Mouse (Mus musculus) intestine, embryonic 14.5 days (tissue): ENCODE data around the gene Smagp. TPM values are rescaled to one million over a fixed set of nuclear protein-coding genes. Genes with fewer than 3 reads are reported as not detected.

ENCODE experiments used
- ATAC-seq: fragments of 200-750 bp; cut with Nextera tagmentation; replicated peaks from 2 replicates; pipeline ENCODE4 v1.8.0; 2017; ENCODE audit warnings: low read depth, moderate number of reproducible peaks, moderate TSS enrichment, moderate library complexity; ENCODE audit not compliant: low FRiP score, low TSS enrichment
- DNase-seq: peaks from one replicate; pipeline ENCODE4 v3.0.0-alpha.2; 2018; ENCODE audit warnings: low spot score
- H3K27ac ChIP-seq: fragments of 300-500 bp; sonication (generic); 2 replicates; pipeline ENCODE4 v1.5.1; 2014; ENCODE audit warnings: low read depth, mild to moderate bottlenecking, control low read depth
- H3K27me3 ChIP-seq: fragments of 300-500 bp; sonication (generic); replicated peaks from 2 replicates; pipeline ENCODE4 v1.6.1; 2014; ENCODE audit warnings: low read length, control low read depth; ENCODE audit not compliant: control insufficient read depth, insufficient read depth
- H3K36me3 ChIP-seq: fragments of 300-500 bp; sonication (generic); 2 replicates; pipeline ENCODE4 v1.6.1; 2014; ENCODE audit warnings: low read length, control low read depth; ENCODE audit not compliant: control insufficient read depth, insufficient read depth
- H3K4me1 ChIP-seq: fragments of 300-500 bp; sonication (generic); replicated peaks from 2 replicates; pipeline ENCODE4 v1.6.1; 2014; ENCODE audit warnings: low read length, control low read depth, mixed read lengths; ENCODE audit not compliant: control insufficient read depth, insufficient read depth
- H3K4me2 ChIP-seq: fragments of 300-500 bp; sonication (generic); 2 replicates; pipeline ENCODE4 v1.6.1; 2014; ENCODE audit warnings: low read length
- H3K4me3 ChIP-seq: fragments of 300-500 bp; sonication (generic); 2 replicates; pipeline ENCODE4 v1.5.1; 2014; ENCODE audit warnings: low read depth, low read length, control low read depth, mixed read lengths
- H3K9ac ChIP-seq: fragments of 300-500 bp; sonication (generic); 2 replicates; pipeline ENCODE4 v1.6.1; 2014; ENCODE audit warnings: mild to moderate bottlenecking, low read length
- H3K9me3 ChIP-seq: fragments of 300-500 bp; sonication (generic); 2 replicates; pipeline ENCODE4 v1.6.1; 2016; ENCODE audit warnings: low read length, control low read depth; ENCODE audit not compliant: control insufficient read depth
- WGBS: fragments of 180-500 bp; shearing (Covaris S2); extraction: QIAGEN DNeasy Blood & Tissue Kit; methylation state at CpG from one replicate; pipeline ENCODE4 v1.1.7; 2014; 5-methylcytosine and 5-hydroxymethylcytosine counted together
- polyA plus RNA-seq: library from polyadenylated mRNA; unstranded; fragments of >200 nt; fragmentation: Nextera tagmentation; extraction: Ambion mirVana; gene quantifications from 2 replicates; pipeline ENCODE4 v1.2.1, GENCODE M21; 2014

Smagp gene
- polyA plus RNA-seq, 1 experiment from 2014 or later = 36.2 TPM

DNA sequence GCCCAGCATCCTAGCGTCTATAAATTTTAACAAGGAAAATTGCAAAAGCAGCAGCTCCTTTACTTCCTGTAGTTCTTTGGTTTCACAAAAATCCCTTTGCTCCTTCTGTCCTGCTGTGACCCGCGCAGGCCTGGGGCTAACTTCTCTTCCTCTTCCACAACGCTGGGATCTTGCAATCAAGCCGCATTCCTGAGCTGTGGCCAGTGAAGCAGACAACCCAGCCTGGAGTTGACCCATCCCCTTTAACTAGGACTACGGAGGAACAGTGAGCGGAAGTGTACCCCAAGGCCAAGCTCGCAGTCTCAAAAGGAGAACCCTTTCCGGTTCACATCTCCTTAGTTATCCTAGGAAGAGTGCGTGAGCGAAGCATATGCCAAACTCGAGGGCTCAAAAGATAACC, 41.8 kb upstream of the Smagp start:
- no peak overlapping the region for H3K4me2 ChIP-seq
- no peaks in the 10 kb centered on the region for H3K36me3 ChIP-seq
- 70% methylated on average over 12 of the region's 12 CpGs for WGBS
- peak overlapping the region; percentile 69; the same call in 1 of the 2 replicates for H3K27ac ChIP-seq
- no peak overlapping the region for H3K9ac ChIP-seq
- no peaks in the 10 kb centered on the region for H3K9me3 ChIP-seq
- peaks cover 2% of the 10 kb centered on the region; the same call in 1 of the 2 replicates for H3K4me1 ChIP-seq
- no peak overlapping the region for H3K4me3 ChIP-seq
- DNase-seq (no peak), ATAC-seq (no peak)
- H3K27me3 ChIP-seq = no peaks in the 10 kb centered on the region

DNA sequence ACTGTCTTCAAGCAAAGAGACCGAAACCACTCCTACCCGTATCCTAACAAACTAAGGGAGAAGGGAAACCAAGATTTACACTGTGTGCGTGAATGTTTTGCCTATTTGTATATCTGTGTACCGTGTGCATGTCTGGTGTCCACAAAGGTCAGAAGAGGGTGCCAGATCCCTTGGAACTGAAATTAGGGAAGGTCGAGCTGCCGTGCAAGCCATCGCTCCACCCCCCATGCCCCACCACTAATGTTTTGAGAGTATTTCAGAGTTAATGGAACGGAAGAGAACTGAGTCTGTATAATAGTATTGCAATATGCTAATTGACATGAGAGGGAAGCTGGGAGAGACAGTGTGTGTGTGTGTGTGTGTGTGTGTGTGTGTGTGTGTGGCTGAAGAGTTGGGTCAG, 40.9 kb upstream of the Smagp start:
- Histone ChIP-seq H3K27ac (no peak overlapping the region), H3K36me3 (no peaks in the 10 kb centered on the region), H3K4me3 (no peak overlapping the region), H3K4me1 (peaks cover 2% of the 10 kb centered on the region; the same call in 1 of the 2 replicates), H3K4me2 (no peak overlapping the region), H3K9me3 (no peaks in the 10 kb centered on the region), H3K27me3 (no peaks in the 10 kb centered on the region), H3K9ac (no peak overlapping the region)
- ATAC-seq (no peak), DNase-seq (no peak)
- 88% methylated on average over 8 of the region's 8 CpGs for whole genome bisulfite sequencing

DNA sequence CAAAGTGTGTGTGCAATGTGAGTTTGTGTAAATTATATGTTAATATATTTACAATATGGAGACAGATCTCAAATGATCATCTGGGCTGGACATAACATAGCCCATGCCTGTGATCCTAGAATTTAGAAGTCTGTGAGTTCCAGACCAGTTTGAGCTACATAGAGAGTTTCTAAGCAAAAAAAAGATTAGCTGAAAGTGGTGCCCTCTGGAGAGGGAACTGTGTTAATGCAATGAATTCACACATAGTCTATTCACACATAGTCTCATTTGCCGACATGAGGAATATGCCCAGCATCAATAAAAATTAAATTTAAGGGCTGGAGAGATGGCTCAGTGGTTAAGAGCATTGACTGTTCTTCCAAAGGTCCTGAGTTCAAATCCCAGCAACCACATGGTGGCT, 39.8 kb upstream of the Smagp start:
- no peak overlapping the region for H3K4me2 ChIP-seq
- no peak for DNase-seq
- ATAC-seq = no peak
- 82% methylated on average over 1 of the region's 1 CpGs for WGBS
- H3K36me3 ChIP-seq = no peaks in the 10 kb centered on the region
- H3K27ac ChIP-seq = no peak overlapping the region
- no peak overlapping the region for H3K4me3 ChIP-seq
- no peaks in the 10 kb centered on the region for H3K27me3 ChIP-seq
- no peak overlapping the region for H3K9ac ChIP-seq
- peaks cover 2% of the 10 kb centered on the region; the same call in 1 of the 2 replicates for H3K4me1 ChIP-seq
- H3K9me3 ChIP-seq = no peaks in the 10 kb centered on the region

DNA sequence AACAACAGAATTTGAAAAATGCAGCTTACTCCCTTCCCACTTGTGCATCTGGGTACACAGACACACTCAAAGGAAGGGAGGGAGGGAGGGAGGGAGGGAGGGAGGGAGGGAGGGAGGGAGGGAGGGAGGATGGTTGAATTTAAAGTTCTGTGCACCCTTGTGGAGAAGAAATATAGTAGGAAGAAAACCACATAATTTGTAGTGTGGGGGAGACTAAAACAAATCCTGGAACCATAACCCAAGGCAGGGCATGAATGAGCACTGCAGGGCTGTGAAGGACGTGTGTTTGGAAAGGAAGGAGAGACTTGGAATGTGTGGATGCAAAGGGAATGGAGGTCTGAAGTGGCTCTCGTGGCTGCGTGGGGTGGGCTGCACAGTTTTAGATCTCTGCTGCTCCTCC, 38.7 kb upstream of the Smagp start:
- 24% methylated on average over 3 of the region's 3 CpGs for WGBS

DNA sequence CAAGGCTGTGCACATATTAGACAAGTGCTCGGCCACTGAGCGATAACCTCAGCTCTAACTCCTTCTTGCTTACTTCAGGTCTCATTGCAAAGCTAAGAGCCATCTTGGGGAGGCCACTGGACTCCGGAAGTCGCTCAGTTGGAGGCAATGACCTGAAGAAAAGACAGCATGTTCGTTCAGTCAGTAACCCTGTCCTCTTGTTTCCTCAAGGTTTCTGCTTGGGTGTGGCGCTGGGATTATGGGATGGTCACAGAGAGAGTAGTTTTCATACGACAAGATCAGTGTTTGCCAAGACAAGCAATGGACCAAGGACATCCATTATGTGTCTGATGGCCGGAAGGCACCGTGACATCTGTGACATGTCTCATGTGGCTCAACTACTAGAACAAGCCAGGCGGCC, 37.8 kb upstream of the Smagp start:
- Histone ChIP-seq H3K27me3 (no peaks in the 10 kb centered on the region), H3K36me3 (no peaks in the 10 kb centered on the region), H3K9ac (no peak overlapping the region), H3K9me3 (no peaks in the 10 kb centered on the region), H3K4me3 (no peak overlapping the region), H3K4me1 (peaks cover 2% of the 10 kb centered on the region; the same call in 1 of the 2 replicates), H3K27ac (no peak overlapping the region), H3K4me2 (no peak overlapping the region)
- no peak for ATAC-seq
- DNase-seq = no peak
- WGBS = 82% methylated on average over 10 of the region's 10 CpGs

More for the DNA sequence above, 38.7 kb upstream of the Smagp start:
- H3K4me1 ChIP-seq = peaks cover 2% of the 10 kb centered on the region; the same call in 1 of the 2 replicates
- no peaks in the 10 kb centered on the region for H3K36me3 ChIP-seq
- DNase-seq (no peak), ATAC-seq (no peak)
- H3K27me3 ChIP-seq = no peaks in the 10 kb centered on the region
- no peak overlapping the region for H3K9ac ChIP-seq
- no peak overlapping the region for H3K4me3 ChIP-seq
- peak overlapping the region; percentile 38; the same call in 1 of the 2 replicates for H3K27ac ChIP-seq
- no peak overlapping the region for H3K4me2 ChIP-seq
- H3K9me3 ChIP-seq = no peaks in the 10 kb centered on the region

DNA sequence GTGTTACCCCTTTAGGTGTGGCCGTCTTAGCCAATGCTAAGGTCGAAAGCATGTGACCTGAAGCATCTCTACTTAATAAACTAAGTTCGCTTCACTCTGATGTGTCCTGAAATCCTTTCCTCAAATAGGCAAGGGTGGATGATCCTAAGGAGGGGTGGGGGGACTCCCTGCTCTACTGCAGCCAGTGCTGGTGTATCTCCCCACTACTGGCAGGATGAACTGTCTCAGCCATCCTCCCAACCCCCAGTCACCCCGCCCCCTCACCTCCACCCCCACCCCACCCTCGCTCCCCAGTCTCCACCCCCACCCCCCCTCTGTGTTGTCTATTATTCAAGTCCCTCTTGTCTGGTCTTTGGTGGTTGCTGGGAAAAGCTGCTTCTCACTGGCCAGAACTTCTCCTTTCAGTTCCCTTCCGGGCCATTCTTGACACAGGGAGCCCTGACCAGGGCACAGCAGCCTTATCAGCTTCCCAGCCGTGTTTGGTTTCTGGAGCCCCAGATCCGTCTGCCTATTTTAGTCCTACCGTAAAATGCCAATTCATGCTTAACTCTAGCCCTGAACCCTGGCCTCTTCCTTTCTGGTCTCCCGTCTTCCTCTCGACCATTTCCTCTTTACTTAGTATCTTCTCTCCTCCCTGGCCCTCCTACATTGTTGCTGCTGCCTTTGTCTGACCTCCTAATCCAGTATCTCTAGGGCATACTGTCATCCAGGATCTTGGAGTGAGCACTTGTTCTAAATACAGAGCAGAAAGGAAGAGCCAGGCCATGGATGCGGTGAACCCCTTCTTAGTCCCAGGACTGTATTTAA, 37.0 kb upstream of the Smagp start:
- no peak overlapping the region for H3K4me3 ChIP-seq
- peaks cover 2% of the 10 kb centered on the region; the same call in 1 of the 2 replicates for H3K4me1 ChIP-seq
- H3K27me3 ChIP-seq = no peaks in the 10 kb centered on the region
- WGBS = 48% methylated on average over 10 of the region's 12 CpGs
- ATAC-seq = no peak
- H3K9me3 ChIP-seq = no peaks in the 10 kb centered on the region
- no peak overlapping the region for H3K4me2 ChIP-seq
- H3K36me3 ChIP-seq = no peaks in the 10 kb centered on the region
- H3K9ac ChIP-seq = no peak overlapping the region
- H3K27ac ChIP-seq = no peak overlapping the region
- DNase-seq = no peak

DNA sequence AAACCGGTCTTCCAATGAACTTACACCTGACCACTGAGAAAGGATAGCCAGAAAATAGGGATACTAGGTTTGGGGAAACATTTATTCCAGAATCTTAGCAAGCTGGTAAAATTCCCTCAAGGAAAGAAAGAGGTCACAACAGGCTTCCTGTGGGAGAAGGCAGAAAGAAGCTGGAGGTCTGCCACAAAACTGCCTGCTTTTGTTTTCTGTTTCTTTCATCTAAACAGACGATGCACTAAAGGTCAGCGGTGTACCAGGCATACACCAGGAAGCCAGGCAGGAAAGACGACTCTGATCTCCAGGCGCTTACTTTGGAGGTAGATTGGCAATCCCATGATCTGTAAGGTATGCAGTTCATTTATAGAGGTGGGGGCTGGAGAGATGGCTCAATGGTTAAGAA, 34.1 kb upstream of the Smagp start:
- no peak overlapping the region for H3K9ac ChIP-seq
- H3K4me2 ChIP-seq = no peak overlapping the region
- H3K27ac ChIP-seq = no peak overlapping the region
- no peak for ATAC-seq
- H3K36me3 ChIP-seq = no peaks in the 10 kb centered on the region
- DNase-seq = no peak
- peaks cover 25% of the 10 kb centered on the region for H3K4me1 ChIP-seq
- WGBS = 78% methylated on average over 5 of the region's 5 CpGs
- no peak overlapping the region for H3K4me3 ChIP-seq
- no peaks in the 10 kb centered on the region for H3K27me3 ChIP-seq
- H3K9me3 ChIP-seq = no peaks in the 10 kb centered on the region

DNA sequence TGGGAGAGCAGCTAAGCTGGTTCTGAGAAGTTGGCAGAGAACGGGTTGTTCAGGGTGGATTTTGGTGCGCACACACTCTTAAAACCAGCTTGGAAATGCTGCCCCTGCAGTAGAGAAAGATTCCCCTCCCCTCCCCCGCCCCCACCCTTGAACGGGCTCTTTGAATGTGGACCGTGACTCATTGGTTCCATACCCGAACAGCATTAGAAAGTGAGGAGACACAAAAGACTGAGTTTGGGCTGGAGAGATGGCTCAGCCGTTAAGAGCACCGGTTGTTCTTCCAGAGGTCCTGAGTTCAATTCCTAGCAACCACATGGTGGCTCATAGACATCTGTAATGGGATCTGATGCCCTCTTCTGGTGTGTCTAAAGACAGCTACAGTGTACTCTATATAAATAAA, 33.3 kb upstream of the Smagp start:
- H3K4me1 ChIP-seq = peaks cover 25% of the 10 kb centered on the region
- no peak for ATAC-seq
- 82% methylated on average over 8 of the region's 8 CpGs for WGBS
- no peaks in the 10 kb centered on the region for H3K27me3 ChIP-seq
- no peak overlapping the region for H3K27ac ChIP-seq
- H3K9ac ChIP-seq = no peak overlapping the region
- H3K4me3 ChIP-seq = no peak overlapping the region
- H3K4me2 ChIP-seq = no peak overlapping the region
- no peaks in the 10 kb centered on the region for H3K36me3 ChIP-seq
- no peak for DNase-seq
- H3K9me3 ChIP-seq = no peaks in the 10 kb centered on the region

DNA sequence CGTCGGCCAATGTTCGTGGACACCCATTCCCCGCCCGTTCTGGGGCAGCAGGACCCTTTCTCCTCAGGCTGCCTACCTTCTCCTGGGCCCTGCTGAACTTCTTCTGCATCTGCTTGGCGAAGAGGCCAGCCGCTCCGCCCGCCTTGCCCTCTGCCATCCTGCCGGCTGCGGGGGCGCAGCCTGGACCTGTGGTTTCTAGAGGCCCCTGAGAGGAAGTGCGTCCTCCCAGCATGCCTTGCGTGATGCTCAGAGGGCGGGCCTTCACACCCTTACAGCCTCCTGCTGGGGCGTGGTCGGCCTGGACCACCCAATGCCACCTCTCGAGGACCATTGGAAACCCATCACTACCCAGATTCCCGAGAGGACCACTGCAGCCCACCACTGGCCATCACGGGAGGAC, 32.6 kb upstream of the Smagp start, which contains the start of gene Bin2:
Bin2 (minus strand) TSS at position 217 of the 400 bp plus-strand sequence.
- peaks cover 25% of the 10 kb centered on the region for H3K4me1 ChIP-seq
- WGBS = 91% methylated on average over 20 of the region's 20 CpGs
- no peak within 1 kb of the TSS for H3K4me3 ChIP-seq
- no peaks in the 10 kb centered on the region for H3K9me3 ChIP-seq
- no peak for ATAC-seq
- no peak within 1 kb of the TSS for H3K4me2 ChIP-seq
- no peaks in the 10 kb centered on the region for H3K27me3 ChIP-seq
- DNase-seq = no peak
- H3K27ac ChIP-seq = no peak within 1 kb of the TSS
- H3K36me3 ChIP-seq = no peaks in the 10 kb centered on the region
- H3K9ac ChIP-seq = no peak within 1 kb of the TSS
